In genomic region chr17:17373550-17373917, GRCm38 (mm10) we compare ENCODE assay signal across 8 mouse cellular contexts. TPM values are rescaled to one million over a fixed set of nuclear protein-coding genes. Genes with fewer than 3 reads are reported as not detected.
A peak's percentile ranks its signal among the peaks of the same experiment; 100 is the strongest.
DNase-seq lines count a peak whose midpoint lies in the region; ATAC-seq and TF ChIP-seq lines count a peak whose summit lies in the region.

No protein-coding gene starts in this region.

- H3K4me3 ChIP-seq in heart, embryonic 12.5 days = peak overlapping the region; percentile 90
- H3K4me3 ChIP-seq in E14TG2a.4 (replicated peaks; ENCODE audit: low read length) = peak overlapping the region; percentile 89
- peak overlapping the region; percentile 69 for H3K4me3 ChIP-seq in forebrain, embryonic 14.5 days (ENCODE audit: low read depth, low read length)
- H3K4me3 ChIP-seq in liver, postnatal 0 days (ENCODE audit: low read depth, low read length) = peak overlapping the region; percentile 64

- peaks cover 10% of the 10 kb centered on the region for H3K36me3 ChIP-seq in heart, embryonic 12.5 days
- peaks cover 27% of the 10 kb centered on the region for H3K36me3 ChIP-seq in E14TG2a.4 (ENCODE audit: insufficient read depth, low read length)
- peaks cover 11% of the 10 kb centered on the region for H3K36me3 ChIP-seq in forebrain, embryonic 14.5 days (ENCODE audit: control insufficient read depth, insufficient read depth, low read length)
- peaks cover 7% of the 10 kb centered on the region for H3K36me3 ChIP-seq in liver, postnatal 0 days (replicated peaks; ENCODE audit: insufficient read depth, low read length)

- WGBS in heart, embryonic 12.5 days = 6% methylated on average over 6 of the region's 6 CpGs
- WGBS in forebrain, embryonic 14.5 days = 3% methylated on average over 6 of the region's 6 CpGs
- WGBS in liver, postnatal 0 days (ENCODE audit: insufficient replicate concordance) = 3% methylated on average over 6 of the region's 6 CpGs

- no peak for DNase-seq in heart, postnatal 36 days
- no peak for DNase-seq in forebrain, embryonic 14.5 days (ENCODE audit: low spot score)
- no peak for DNase-seq in liver, postnatal 0 days
- DNase-seq in thymus, postnatal 0 days (ENCODE audit: low spot score) = no peak
- DNase-seq in cerebellum, adult 9-10 months = no peak

- H3K4me2 ChIP-seq in heart, embryonic 12.5 days = peak overlapping the region; percentile 83
- peak overlapping the region; percentile 72 for H3K4me2 ChIP-seq in forebrain, embryonic 14.5 days (ENCODE audit: low read length)
- peak overlapping the region; percentile 74 for H3K4me2 ChIP-seq in liver, postnatal 0 days (ENCODE audit: low read depth, low read length)

- no peak for TF ChIP-seq CTCF in E14TG2a.4 (conservative IDR thresholded peaks at IDR 0.05; ENCODE audit: low read length)
- TF ChIP-seq CTCF in liver, postnatal 0 days (IDR thresholded peaks at IDR 0.05; ENCODE audit: low read depth) = no peak

- peak; percentile 23; the same call in 1 of the 2 replicates for ATAC-seq in heart, embryonic 12.5 days (ENCODE audit: insufficient number of reproducible peaks, low FRiP score)
- ATAC-seq in forebrain, embryonic 14.5 days = peak; percentile 24
- ATAC-seq in liver, postnatal 0 days = peak; percentile 3; the same call in 1 of the 2 replicates
- no peak for ATAC-seq in CD4-positive, CD25-positive, alpha-beta regulatory T cell, adult 4 months

- H3K9me3 ChIP-seq in heart, embryonic 12.5 days (replicated peaks) = no peaks in the 10 kb centered on the region
- H3K9me3 ChIP-seq in E14TG2a.4 (ENCODE audit: low read length) = no peaks in the 10 kb centered on the region
- no peaks in the 10 kb centered on the region for H3K9me3 ChIP-seq in forebrain, embryonic 14.5 days (replicated peaks; ENCODE audit: control insufficient read depth, low read length)
- no peaks in the 10 kb centered on the region for H3K9me3 ChIP-seq in liver, postnatal 0 days (ENCODE audit: low read length)

- intact Hi-C loops in heart, postnatal 36 days (cut with DNase I) = loop anchor here (5.0 to 10.0 kb wide), 4 partner anchors 81 to 429 kb away; no protein-coding TSS in a partner anchor

- peak overlapping the region; percentile 92 for H3K9ac ChIP-seq in heart, embryonic 12.5 days
- peak overlapping the region; percentile 83 for H3K9ac ChIP-seq in forebrain, embryonic 14.5 days (ENCODE audit: low read length)
- H3K9ac ChIP-seq in liver, postnatal 0 days (replicated peaks) = peak overlapping the region; percentile 71

- no peak for TF ChIP-seq EP300 in liver, postnatal 0 days (IDR thresholded peaks at IDR 0.05; ENCODE audit: low read depth)

- H3K4me1 ChIP-seq in heart, embryonic 12.5 days (replicated peaks) = peaks cover 7% of the 10 kb centered on the region; the same call in 1 of the 2 replicates
- H3K4me1 ChIP-seq in E14TG2a.4 (replicated peaks; ENCODE audit: low read depth, low read length) = peaks cover 19% of the 10 kb centered on the region
- peaks cover 10% of the 10 kb centered on the region for H3K4me1 ChIP-seq in forebrain, embryonic 14.5 days (ENCODE audit: control insufficient read depth, insufficient read depth, low read length)
- peaks cover 14% of the 10 kb centered on the region for H3K4me1 ChIP-seq in liver, postnatal 0 days (ENCODE audit: insufficient read depth)

- H3K27me3 ChIP-seq in heart, embryonic 12.5 days (replicated peaks) = no peaks in the 10 kb centered on the region
- H3K27me3 ChIP-seq in E14TG2a.4 (ENCODE audit: insufficient read depth, low read length) = no peaks in the 10 kb centered on the region
- no peaks in the 10 kb centered on the region for H3K27me3 ChIP-seq in forebrain, embryonic 14.5 days (replicated peaks; ENCODE audit: control insufficient read depth, insufficient read depth, low read length)
- no peaks in the 10 kb centered on the region for H3K27me3 ChIP-seq in liver, postnatal 0 days (ENCODE audit: insufficient read depth, low read length)

- peak overlapping the region; percentile 92 for H3K27ac ChIP-seq in heart, embryonic 12.5 days (ENCODE audit: poor library complexity, severe bottlenecking)
- peak overlapping the region; percentile 66; the same call in 1 of the 2 replicates for H3K27ac ChIP-seq in forebrain, embryonic 14.5 days (ENCODE audit: low read depth, low read length)
- H3K27ac ChIP-seq in liver, postnatal 0 days (ENCODE audit: low read depth) = peak overlapping the region; percentile 88

RNA-seq across cellular contexts. Expression of gene Riok2, which starts 0.6 kb away (rescaled TPM):
- polyA plus RNA-seq in heart, embryonic 12.5 days (2016; fragmentation: Nextera tagmentation; extraction: Ambion mirVana) = 22.5 and 23.4 TPM in 2 replicates
- total RNA-seq in heart, postnatal 36 days (2021) = 10 to 100 TPM; 16.1 to 16.3 TPM
- 30.7 and 33.8 TPM in 2 replicates for polyA plus RNA-seq in forebrain, embryonic 14.5 days (2014; fragmentation: Nextera tagmentation; extraction: Ambion mirVana)
- polyA plus RNA-seq in liver, postnatal 0 days (2015; fragmentation: Nextera tagmentation; extraction: Ambion mirVana) = 10.5 and 10.8 TPM in 2 replicates
- 31.2 and 32.0 TPM in 2 replicates for polyA plus RNA-seq in thymus, postnatal 0 days (2015; fragmentation: Nextera tagmentation; extraction: Ambion mirVana)
- 10 to 100 TPM; 35.3 to 36.4 TPM for polyA plus RNA-seq in CD4-positive, CD25-positive, alpha-beta regulatory T cell, adult 4 months (2017; shearing (Covaris generic))

RNA-seq across cellular contexts. Expression of gene Lix1, which starts 28.9 kb away (rescaled TPM):
- 4.5 TPM in 2 replicates for polyA plus RNA-seq in heart, embryonic 12.5 days (2016; fragmentation: Nextera tagmentation; extraction: Ambion mirVana)
- total RNA-seq in heart, postnatal 36 days (2021) = 1 to 10 TPM; 6.3 to 7.1 TPM
- polyA plus RNA-seq in forebrain, embryonic 14.5 days (2014; fragmentation: Nextera tagmentation; extraction: Ambion mirVana) = 25.0 and 26.9 TPM in 2 replicates
- 0.14 and 0.25 TPM in 2 replicates for polyA plus RNA-seq in liver, postnatal 0 days (2015; fragmentation: Nextera tagmentation; extraction: Ambion mirVana)
- polyA plus RNA-seq in thymus, postnatal 0 days (2015; fragmentation: Nextera tagmentation; extraction: Ambion mirVana) = 0.24 and 0.36 TPM in 2 replicates
- under 1 TPM; 0.30 to 0.32 TPM for polyA plus RNA-seq in CD4-positive, CD25-positive, alpha-beta regulatory T cell, adult 4 months (2017; shearing (Covaris generic))
